Mouse (Mus musculus): ENCODE results near the gene S100a7a. TPM values are rescaled to one million over a fixed set of nuclear protein-coding genes. Genes with fewer than 3 reads are reported as not detected.

S100a7a gene
- polyA plus RNA-seq, 1 experiment: not detected

GRCm38 (mm10) chr3:90678656-90679055 lies 24.8 kb downstream of the S100a7a start:
- H3K27ac ChIP-seq (ENCODE audit: insufficient read depth, low read depth, low read length): no peak overlapping the region
- WGBS: 64% methylated on average over 3 of the region's 3 CpGs
- no peak overlapping the region for H3K4me3 ChIP-seq (ENCODE audit: insufficient read depth, low read depth, low read length)
- no peak for TF ChIP-seq POLR2A (IDR thresholded peaks at IDR 0.05; ENCODE audit: insufficient read depth, low read depth, low read length)
- no peak for TF ChIP-seq CTCF (IDR thresholded peaks at IDR 0.05; ENCODE audit: insufficient read depth, low read depth, low read length)
- no peaks in the 10 kb centered on the region for H3K4me1 ChIP-seq (ENCODE audit: control insufficient read depth, insufficient read depth, low read length)

- no peak overlapping the region for H3K4me3 ChIP-seq (ENCODE audit: insufficient read depth, low read depth, low read length)
- 86% methylated on average over 3 of the region's 3 CpGs for WGBS
- H3K4me1 ChIP-seq (ENCODE audit: control insufficient read depth, insufficient read depth, low read length): no peaks in the 10 kb centered on the region
- TF ChIP-seq CTCF (IDR thresholded peaks at IDR 0.05; ENCODE audit: insufficient read depth, low read depth, low read length): no peak
- TF ChIP-seq POLR2A (IDR thresholded peaks at IDR 0.05; ENCODE audit: insufficient read depth, low read depth, low read length): no peak
- H3K27ac ChIP-seq (ENCODE audit: insufficient read depth, low read depth, low read length): no peak overlapping the region
These were observed 30.1 kb downstream of the S100a7a start for GRCm38 (mm10) chr3:90683929-90684328.

- Histone ChIP-seq H3K27ac (ENCODE audit: insufficient read depth, low read depth, low read length) (no peak overlapping the region), H3K4me3 (ENCODE audit: insufficient read depth, low read depth, low read length) (no peak overlapping the region), H3K4me1 (ENCODE audit: control insufficient read depth, insufficient read depth, low read length) (no peaks in the 10 kb centered on the region)
- 75% methylated on average over 2 of the region's 2 CpGs for WGBS
- no peak for TF ChIP-seq POLR2A (IDR thresholded peaks at IDR 0.05; ENCODE audit: insufficient read depth, low read depth, low read length)
- TF ChIP-seq CTCF (IDR thresholded peaks at IDR 0.05; ENCODE audit: insufficient read depth, low read depth, low read length): no peak
These were observed 33.0 kb downstream of the S100a7a start for GRCm38 (mm10) chr3:90686835-90687234.

GRCm38 (mm10) chr3:90693496-90693895 lies 39.7 kb downstream of the S100a7a start:
- 80% methylated on average over 2 of the region's 2 CpGs for WGBS
- Histone ChIP-seq H3K4me1 (ENCODE audit: control insufficient read depth, insufficient read depth, low read length) (no peaks in the 10 kb centered on the region), H3K4me3 (ENCODE audit: insufficient read depth, low read depth, low read length) (no peak overlapping the region), H3K27ac (ENCODE audit: insufficient read depth, low read depth, low read length) (no peak overlapping the region)
- TF ChIP-seq POLR2A (IDR thresholded peaks at IDR 0.05; ENCODE audit: insufficient read depth, low read depth, low read length): no peak
- no peak for TF ChIP-seq CTCF (IDR thresholded peaks at IDR 0.05; ENCODE audit: insufficient read depth, low read depth, low read length)

- TF ChIP-seq CTCF (IDR thresholded peaks at IDR 0.05; ENCODE audit: insufficient read depth, low read depth, low read length) (no peak), POLR2A (IDR thresholded peaks at IDR 0.05; ENCODE audit: insufficient read depth, low read depth, low read length) (no peak)
- Histone ChIP-seq H3K4me3 (ENCODE audit: insufficient read depth, low read depth, low read length) (no peak within 1 kb of the TSS), H3K4me1 (ENCODE audit: control insufficient read depth, insufficient read depth, low read length) (no peaks in the 10 kb centered on the region), H3K27ac (ENCODE audit: insufficient read depth, low read depth, low read length) (no peak within 1 kb of the TSS)
- WGBS: 67% methylated on average over 3 of the region's 3 CpGs
These were observed 41.8 kb downstream of the S100a7a start, which contains the start of gene S100a9 for GRCm38 (mm10) chr3:90695613-90696012. Gene S100a9 (minus strand): TSS chr3:90695721.

GRCm38 (mm10) chr3:90702244-90702643 lies 48.4 kb downstream of the S100a7a start:
- no peak overlapping the region for H3K4me3 ChIP-seq (ENCODE audit: insufficient read depth, low read depth, low read length)
- WGBS: 88% methylated on average over 2 of the region's 2 CpGs
- no peak overlapping the region for H3K27ac ChIP-seq (ENCODE audit: insufficient read depth, low read depth, low read length)
- H3K4me1 ChIP-seq (ENCODE audit: control insufficient read depth, insufficient read depth, low read length): no peaks in the 10 kb centered on the region
- TF ChIP-seq POLR2A (IDR thresholded peaks at IDR 0.05; ENCODE audit: insufficient read depth, low read depth, low read length): no peak
- TF ChIP-seq CTCF (IDR thresholded peaks at IDR 0.05; ENCODE audit: insufficient read depth, low read depth, low read length): no peak

Other genes starting within 250 kb of the S100a7a start
- not detected in 2 replicates for gene Ints3, start 220.4 kb upstream of the S100a7a start, polyA plus RNA-seq (2012; ENCODE audit: insufficient read depth, insufficient read length, low replicate concordance, missing spikeins)
- not detected in 2 replicates for gene Npr1, start 188.2 kb upstream of the S100a7a start, polyA plus RNA-seq (2012; ENCODE audit: insufficient read depth, insufficient read length, low replicate concordance, missing spikeins)
- gene Ilf2, start 177.9 kb upstream of the S100a7a start, polyA plus RNA-seq (2012; ENCODE audit: insufficient read depth, insufficient read length, low replicate concordance, missing spikeins): not detected in 2 replicates
- not detected in 2 replicates for gene Snapin, start 163.0 kb upstream of the S100a7a start, polyA plus RNA-seq (2012; ENCODE audit: insufficient read depth, insufficient read length, low replicate concordance, missing spikeins)
- gene Chtop, start 144.5 kb upstream of the S100a7a start, polyA plus RNA-seq (2012; ENCODE audit: insufficient read depth, insufficient read length, low replicate concordance, missing spikeins): 401 TPM in 1 of 2 replicates, not detected in the other
- gene S100a1, start 139.6 kb upstream of the S100a7a start, polyA plus RNA-seq (2012; ENCODE audit: insufficient read depth, insufficient read length, low replicate concordance, missing spikeins): not detected in 2 replicates
- gene S100a13, start 139.6 kb upstream of the S100a7a start, polyA plus RNA-seq (2012; ENCODE audit: insufficient read depth, insufficient read length, low replicate concordance, missing spikeins): not detected in 2 replicates
- not detected in 2 replicates for gene S100a14, start 127.2 kb upstream of the S100a7a start, polyA plus RNA-seq (2012; ENCODE audit: insufficient read depth, insufficient read length, low replicate concordance, missing spikeins)
- gene S100a16, start 116.8 kb upstream of the S100a7a start, polyA plus RNA-seq (2012; ENCODE audit: insufficient read depth, insufficient read length, low replicate concordance, missing spikeins): not detected in 2 replicates
- gene S100a3, start 93.4 kb upstream of the S100a7a start, polyA plus RNA-seq (2012; ENCODE audit: insufficient read depth, insufficient read length, low replicate concordance, missing spikeins): not detected in 2 replicates
- not detected in 2 replicates for gene S100a2, start 63.8 kb upstream of the S100a7a start, polyA plus RNA-seq (2012; ENCODE audit: insufficient read depth, insufficient read length, low replicate concordance, missing spikeins)
- not detected in 2 replicates for gene Gm42674, start 52.1 kb upstream of the S100a7a start, polyA plus RNA-seq (2012; ENCODE audit: insufficient read depth, insufficient read length, low replicate concordance, missing spikeins)
- gene S100a4, start 50.2 kb upstream of the S100a7a start, polyA plus RNA-seq (2012; ENCODE audit: insufficient read depth, insufficient read length, low replicate concordance, missing spikeins): not detected in 2 replicates
- not detected in 2 replicates for gene S100a5, start 45.5 kb upstream of the S100a7a start, polyA plus RNA-seq (2012; ENCODE audit: insufficient read depth, insufficient read length, low replicate concordance, missing spikeins)
- not detected in 2 replicates for gene S100a6, start 41.1 kb upstream of the S100a7a start, polyA plus RNA-seq (2012; ENCODE audit: insufficient read depth, insufficient read length, low replicate concordance, missing spikeins)
- gene S100a8, start 15.0 kb downstream of the S100a7a start, polyA plus RNA-seq (2012; ENCODE audit: insufficient read depth, insufficient read length, low replicate concordance, missing spikeins): not detected in 2 replicates
- not detected in 2 replicates for gene S100a9, start 41.7 kb downstream of the S100a7a start, polyA plus RNA-seq (2012; ENCODE audit: insufficient read depth, insufficient read length, low replicate concordance, missing spikeins)
- not detected in 2 replicates for gene Pglyrp4, start 72.9 kb downstream of the S100a7a start, polyA plus RNA-seq (2012; ENCODE audit: insufficient read depth, insufficient read length, low replicate concordance, missing spikeins)
- not detected in 2 replicates for gene Gm5849, start 123.9 kb downstream of the S100a7a start, polyA plus RNA-seq (2012; ENCODE audit: insufficient read depth, insufficient read length, low replicate concordance, missing spikeins)

Data from olfactory bulb, adult 2 months (tissue).